Mouse (Mus musculus) CH12.LX (cell line): Measurements from ENCODE around the gene Mef2a. TPM values are rescaled to one million over a fixed set of nuclear protein-coding genes. Genes with fewer than 3 reads are reported as not detected.
A peak's percentile ranks its signal among the peaks of the same experiment; 100 is the strongest.

ENCODE experiments used
- DNase-seq: peaks from one replicate; pipeline ENCODE4 v3.0.0-alpha.2; 2013; ENCODE audit errors: extremely low read depth
- H3K27ac ChIP-seq: 2 replicates; pipeline ENCODE4 v1.5.1; 2012; ENCODE audit warnings: low read depth, mild to moderate bottlenecking, control low read depth, moderate library complexity; ENCODE audit not compliant: insufficient read depth
- H3K27me3 ChIP-seq: replicated peaks from 2 replicates; pipeline ENCODE3; 2012; ENCODE audit warnings: inconsistent platforms
- H3K36me3 ChIP-seq, 2 experiments: replicated peaks in 1 of 2; 2 replicates each; pipeline versions ENCODE3 to v1.6.1; 2012; ENCODE audit warnings: inconsistent platforms in 1 of 2, low read length in 1 of 2, mild to moderate bottlenecking in 1 of 2, mixed read lengths in 1 of 2, moderate library complexity in 1 of 2; ENCODE audit not compliant: control insufficient read depth in 1 of 2, insufficient read depth in 1 of 2
- H3K4me1 ChIP-seq, 2 experiments: 2 replicates each; pipeline ENCODE4 v1.6.1; 2012; ENCODE audit warnings: inconsistent platforms in 1 of 2, moderate library complexity in 1 of 2; ENCODE audit not compliant: insufficient read depth in 2 of 2, control insufficient read depth in 1 of 2
- H3K4me2 ChIP-seq: 2 replicates; pipeline ENCODE4 v1.6.1; 2012; ENCODE audit warnings: low read depth, mild to moderate bottlenecking, control low read depth; ENCODE audit not compliant: poor library complexity, insufficient read depth, severe bottlenecking
- H3K4me3 ChIP-seq, 3 experiments: fragments of 150-350 bp in 1 of 3; sonication (generic) in 1 of 3; replicated peaks in 1 of 3; 2 replicates each; pipeline versions ENCODE3 to v1.5.1; 2011 to 2012; ENCODE audit warnings: low read depth in 2 of 3, low read length in 2 of 3, mild to moderate bottlenecking in 2 of 3, moderate library complexity in 2 of 3, control low read depth in 1 of 3, improper control_type of control experiment in 1 of 3, inconsistent platforms in 1 of 3, mixed read lengths in 1 of 3; ENCODE audit not compliant: poor library complexity in 1 of 3
- H3K79me2 ChIP-seq: replicated peaks from 2 replicates; pipeline ENCODE4 v1.6.1; 2012; ENCODE audit warnings: mild to moderate bottlenecking, moderate library complexity; ENCODE audit not compliant: control insufficient read depth, poor library complexity, insufficient read depth, severe bottlenecking; ENCODE audit errors: extremely low read depth
- H3K9ac ChIP-seq: 2 replicates; pipeline ENCODE4 v1.6.1; 2012; ENCODE audit warnings: low read depth, mild to moderate bottlenecking, control low read depth, moderate library complexity; ENCODE audit not compliant: insufficient read depth
- H3K9me3 ChIP-seq: replicated peaks from 2 replicates; pipeline ENCODE3; 2012; ENCODE audit warnings: low read length, inconsistent platforms, mixed read lengths
- BHLHE40 ChIP-seq: IDR thresholded peaks from 2 replicates; pipeline ENCODE4 v1.6.1; 2011; ENCODE audit warnings: mild to moderate bottlenecking, low read depth, low read length, improper control_type of control experiment
- CHD1 ChIP-seq: IDR thresholded peaks from 2 replicates; pipeline ENCODE4 v1.6.1; 2012; ENCODE audit warnings: low read depth, low read length, improper control_type of control experiment, inconsistent platforms
- CHD2 ChIP-seq: IDR thresholded peaks from 2 replicates; pipeline ENCODE4 v1.6.1; 2011; ENCODE audit warnings: low read length, improper control_type of control experiment
- CTCF ChIP-seq, 2 experiments: IDR thresholded peaks in 1 of 2; conservative IDR thresholded peaks in 1 of 2; 2 replicates each; pipeline ENCODE4 v1.5.1; 2011 to 2012; ENCODE audit warnings: low read depth in 2 of 2, low read length in 2 of 2, improper control_type of control experiment in 1 of 2, inconsistent platforms in 1 of 2, mild to moderate bottlenecking in 1 of 2, moderate library complexity in 1 of 2
- E2F4 ChIP-seq: IDR thresholded peaks from 2 replicates; pipeline ENCODE4 v1.6.1; 2011; ENCODE audit warnings: low read depth, low read length, improper control_type of control experiment; ENCODE audit not compliant: insufficient replicate concordance
- ELF1 ChIP-seq: IDR thresholded peaks from 2 replicates; pipeline ENCODE4 v1.6.1; 2014; ENCODE audit warnings: low read depth, mild to moderate bottlenecking, inconsistent platforms, low read length, improper control_type of control experiment
- ETS1 ChIP-seq: conservative IDR thresholded peaks from 2 replicates; pipeline ENCODE4 v1.6.1; 2012; ENCODE audit warnings: low read depth, mild to moderate bottlenecking, inconsistent platforms, low read length, improper control_type of control experiment, moderate library complexity
- HCFC1 ChIP-seq: IDR thresholded peaks from 2 replicates; pipeline ENCODE4 v1.6.1; 2012; ENCODE audit warnings: low read depth, mild to moderate bottlenecking, inconsistent platforms, low read length, improper control_type of control experiment
- IRF4 ChIP-seq: IDR thresholded peaks from 2 replicates; pipeline ENCODE4 v1.6.1; 2014; ENCODE audit warnings: low read depth, mild to moderate bottlenecking, inconsistent platforms, low read length, improper control_type of control experiment
- JUN ChIP-seq: IDR thresholded peaks from 2 replicates; pipeline ENCODE4 v1.6.1; 2011; ENCODE audit warnings: low read depth, mild to moderate bottlenecking, low read length, improper control_type of control experiment, moderate library complexity; ENCODE audit not compliant: insufficient read depth
- JUND ChIP-seq: conservative IDR thresholded peaks from 2 replicates; pipeline ENCODE4 v1.6.1; 2011; ENCODE audit warnings: low read depth, low read length, improper control_type of control experiment
- MAFK ChIP-seq: IDR thresholded peaks from 2 replicates; pipeline ENCODE4 v1.6.1; 2011; ENCODE audit warnings: low read length, improper control_type of control experiment; ENCODE audit not compliant: insufficient replicate concordance
- MAX ChIP-seq: IDR thresholded peaks from 2 replicates; pipeline ENCODE4 v1.6.1; 2011; ENCODE audit warnings: low read length, improper control_type of control experiment
- MAZ ChIP-seq: IDR thresholded peaks from 2 replicates; pipeline ENCODE4 v1.6.1; 2012; ENCODE audit warnings: low read depth, mild to moderate bottlenecking, inconsistent platforms, low read length, improper control_type of control experiment, moderate library complexity
- MEF2A ChIP-seq: IDR thresholded peaks from 2 replicates; pipeline ENCODE4 v1.6.1; 2014; ENCODE audit warnings: low read depth, mild to moderate bottlenecking, inconsistent platforms, low read length, improper control_type of control experiment, borderline replicate concordance
- MXI1 ChIP-seq: IDR thresholded peaks from 2 replicates; pipeline ENCODE4 v1.6.1; 2011; ENCODE audit warnings: mild to moderate bottlenecking, low read depth, low read length, improper control_type of control experiment
- MYC ChIP-seq: IDR thresholded peaks from 2 replicates; pipeline ENCODE4 v1.6.1; 2011; ENCODE audit warnings: low read depth, mild to moderate bottlenecking, improper control_type of control experiment, low read length
- NELFE ChIP-seq: IDR thresholded peaks from 2 replicates; pipeline ENCODE4 v1.6.1; 2011; ENCODE audit warnings: low read depth, low read length, improper control_type of control experiment
- NRF1 ChIP-seq: IDR thresholded peaks from 2 replicates; pipeline ENCODE4 v1.6.1; 2014; ENCODE audit warnings: low read depth, mild to moderate bottlenecking, inconsistent platforms, low read length, improper control_type of control experiment, moderate library complexity
- POLR2A ChIP-seq: IDR thresholded peaks from 2 replicates; pipeline ENCODE4 v1.6.1; 2011; ENCODE audit warnings: low read depth, mild to moderate bottlenecking, improper control_type of control experiment, low read length
- RCOR1 ChIP-seq: conservative IDR thresholded peaks from 2 replicates; pipeline ENCODE4 v1.6.1; 2012; ENCODE audit warnings: low read depth, mild to moderate bottlenecking, inconsistent platforms, low read length, improper control_type of control experiment
- SIN3A ChIP-seq: IDR thresholded peaks from 2 replicates; pipeline ENCODE4 v1.6.1; 2012; ENCODE audit warnings: low read length, improper control_type of control experiment, inconsistent platforms
- SMC3 ChIP-seq: IDR thresholded peaks from 2 replicates; pipeline ENCODE4 v1.6.1; 2011; ENCODE audit warnings: low read depth, low read length, improper control_type of control experiment
- TBP ChIP-seq: conservative IDR thresholded peaks from 2 replicates; pipeline ENCODE4 v1.6.1; 2011; ENCODE audit warnings: low read depth, low read length, improper control_type of control experiment
- TCF12 ChIP-seq: IDR thresholded peaks from 2 replicates; pipeline ENCODE4 v1.6.1; 2014; ENCODE audit warnings: low read depth, mild to moderate bottlenecking, inconsistent platforms, low read length, improper control_type of control experiment
- UBTF ChIP-seq: IDR thresholded peaks from 2 replicates; pipeline ENCODE4 v1.6.1; 2012; ENCODE audit warnings: low read depth, mild to moderate bottlenecking, inconsistent platforms, low read length, improper control_type of control experiment, moderate library complexity
- USF1 ChIP-seq: IDR thresholded peaks from 2 replicates; pipeline ENCODE4 v1.6.1; 2014; ENCODE audit warnings: low read depth, mild to moderate bottlenecking, inconsistent platforms, low read length, improper control_type of control experiment
- ZKSCAN1 ChIP-seq: IDR thresholded peaks from 2 replicates; pipeline ENCODE4 v1.6.1; 2012; ENCODE audit warnings: low read depth, inconsistent platforms, low read length, improper control_type of control experiment, borderline replicate concordance
- ZMIZ1 ChIP-seq: IDR thresholded peaks from 2 replicates; pipeline ENCODE4 v1.6.1; 2012; ENCODE audit warnings: low read depth, mild to moderate bottlenecking, inconsistent platforms, low read length, improper control_type of control experiment
- dilution Hi-C: fragments of 300-500 bp; cut with MboI; formaldehyde crosslinking; loops from 2 replicates; pipeline ENCODE4 v1.14.3; 2020; ENCODE audit warnings: low sequenced_read_pairs; ENCODE audit not compliant: extremely low pct_unique_long_range_greater_than_20kb, extremely low pct_ligation_motif_present
- in situ Hi-C: fragments of 300-500 bp; cut with MboI; formaldehyde crosslinking; loops from 3 replicates; pipeline ENCODE4 v1.14.3; 2019; ENCODE audit warnings: low sequenced_read_pairs, low pct_ligation_motif_present, low pct_unique_long_range_greater_than_20kb, mixed read lengths
- polyA plus RNA-seq: library from polyadenylated mRNA; unstranded; fragments of >175 nt; gene quantifications from 2 replicates; pipeline ENCODE4 v1.2.1, GENCODE M21; 2012; ENCODE audit warnings: low read depth; ENCODE audit not compliant: insufficient read length
- total RNA-seq, 2 experiments: library from RNA; depleted of rRNA; stranded (reverse); fragments of 300-350 nt in 1 of 2; fragments of >200 nt in 1 of 2; gene quantifications; 2 replicates each; pipeline ENCODE4 v1.2.3; 2012 to 2014

Gene Mef2a
- total and polyA plus RNA-seq, 3 experiments: 40.1 to 100 (median 42.2) TPM

GRCm38 (mm10) chr7:67402353-67402752 is 29.7 kb upstream of the Mef2a start:
- Histone ChIP-seq H3K4me1 (peaks cover 20 to 59% of the 10 kb centered on the region in 2 experiments), H3K9ac (peak overlapping the region; percentile 71), H3K4me2 (peak overlapping the region; percentile 37), H3K9me3 (peaks cover 10% of the 10 kb centered on the region), H3K27ac (peak overlapping the region; percentile 95), H3K79me2 (no peaks in the 10 kb centered on the region), H3K27me3 (no peaks in the 10 kb centered on the region), H3K4me3 (peak overlapping the region in 1 of 3 experiments; percentile 27), H3K36me3 (no peaks in the 10 kb centered on the region)
- dilution Hi-C loops: no loop called here
- no peak; the same call in 1 of the 2 replicates for TF ChIP-seq CHD1
- TF ChIP-seq ZKSCAN1: no peak
- TF ChIP-seq NELFE: peak; percentile 55; the same call in 1 of the 2 replicates
- no peak for TF ChIP-seq RCOR1
- peak; percentile 55; the same call in 1 of the 2 replicates for TF ChIP-seq SIN3A
- TF ChIP-seq ETS1: peak; percentile 18; the same call in 1 of the 2 replicates
- peak; percentile 45; the same call in 1 of the 2 replicates for TF ChIP-seq IRF4
- peak; percentile 43; the same call in 1 of the 2 replicates for TF ChIP-seq MYC
- peak; percentile 2; the same call in 1 of the 2 replicates for TF ChIP-seq BHLHE40
- peak; percentile 72; the same call in 1 of the 2 replicates for TF ChIP-seq MAX
- TF ChIP-seq TBP: peak; percentile 80; the same call in 1 of the 2 replicates
- 0 out of 2 replicates have a peak, but pooled peaks have one; percentile 37 for TF ChIP-seq ZMIZ1
- peak; percentile 63; the same call in 1 of the 2 replicates for TF ChIP-seq TCF12
- TF ChIP-seq JUND: 0 out of 2 replicates have a peak, but pooled peaks have one; percentile 15
- peak; percentile 57 for TF ChIP-seq POLR2A
- 0 out of 2 replicates have a peak, but pooled peaks have one; percentile 44 for TF ChIP-seq MXI1
- no peak for TF ChIP-seq JUN
- TF ChIP-seq NRF1: 0 out of 2 replicates have a peak, but pooled peaks have one; percentile 40
- TF ChIP-seq MAFK: no peak
- in situ Hi-C loops: no loop called here
- DNase-seq: no peak

GRCm38 (mm10) chr7:67401379-67401778 is 28.7 kb upstream of the Mef2a start:
- in situ Hi-C loops: no loop called here
- Histone ChIP-seq H3K4me1 (peaks cover 14 to 50% of the 10 kb centered on the region in 2 experiments), H3K27me3 (no peaks in the 10 kb centered on the region), H3K79me2 (no peaks in the 10 kb centered on the region), H3K4me2 (peak overlapping the region; percentile 88; the same call in 1 of the 2 replicates), H3K4me3 (no peak overlapping the region), H3K36me3 (no peaks in the 10 kb centered on the region), H3K9ac (peak overlapping the region; percentile 71), H3K27ac (peak overlapping the region; percentile 95), H3K9me3 (peaks cover 11% of the 10 kb centered on the region)
- DNase-seq: peak; percentile 91
- dilution Hi-C loops: no loop called here
- TF ChIP-seq TCF12 (peak; percentile 78), HCFC1 (no peak), TBP (peak; percentile 70), MAFK (0 out of 2 replicates have a peak, but pooled peaks have one; percentile 26), MYC (peak; percentile 66), SMC3 (no peak), SIN3A (no peak), ZKSCAN1 (no peak), BHLHE40 (peak; percentile 76; the same call in 1 of the 2 replicates), MAZ (peak; percentile 55; the same call in 1 of the 2 replicates), USF1 (peak; percentile 41), MEF2A (peak; percentile 84), CHD1 (no peak; the same call in 1 of the 2 replicates), MXI1 (no peak), IRF4 (peak; percentile 86), CHD2 (0 out of 2 replicates have a peak, but pooled peaks have one; percentile 69), JUND (peak; percentile 89), CTCF (conservative IDR thresholded peaks at IDR 0.05 in 1 of 2, IDR thresholded peaks at IDR 0.05 in 1 of 2; ENCODE audit: low read depth in 2 of 2, low read length in 2 of 2) (no peak), JUN (peak; percentile 81), ELF1 (peak; percentile 21; the same call in 1 of the 2 replicates), E2F4 (no peak), UBTF (no peak), RCOR1 (peak; percentile 60; the same call in 1 of the 2 replicates)
